Mouse (Mus musculus): ENCODE results near the gene Sox14.

The Sox14 gene

GRCm38 (mm10) chr9:99875618-99876372, at the start of gene Sox14:
Sox14 (minus strand) TSS chr9:99876170.
- no peak for DNase-seq

- no peak for DNase-seq
These were observed 3.3 kb upstream of the Sox14 start for GRCm38 (mm10) chr9:99879311-99879710.

DNA sequence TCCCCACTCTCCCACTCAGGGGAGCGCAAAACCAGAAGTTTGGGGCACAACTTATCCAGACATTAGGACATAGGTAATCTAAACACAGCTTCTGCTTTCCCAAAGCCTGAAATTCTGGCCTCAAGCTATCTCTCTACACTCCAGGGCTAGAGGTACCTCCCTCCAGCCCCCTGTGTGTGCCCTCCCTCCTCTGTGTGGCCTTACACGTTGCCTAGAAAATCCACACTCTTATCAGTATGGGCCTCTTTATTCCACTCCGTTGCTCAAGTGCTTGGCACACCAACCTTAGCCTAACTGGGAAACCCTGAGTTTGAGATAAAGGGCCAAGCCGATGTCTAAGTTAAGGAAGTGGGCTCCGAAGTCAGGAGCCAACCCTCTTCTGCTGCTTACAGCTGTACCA, 2.6 kb upstream of the Sox14 start:
- no peak for DNase-seq

DNA sequence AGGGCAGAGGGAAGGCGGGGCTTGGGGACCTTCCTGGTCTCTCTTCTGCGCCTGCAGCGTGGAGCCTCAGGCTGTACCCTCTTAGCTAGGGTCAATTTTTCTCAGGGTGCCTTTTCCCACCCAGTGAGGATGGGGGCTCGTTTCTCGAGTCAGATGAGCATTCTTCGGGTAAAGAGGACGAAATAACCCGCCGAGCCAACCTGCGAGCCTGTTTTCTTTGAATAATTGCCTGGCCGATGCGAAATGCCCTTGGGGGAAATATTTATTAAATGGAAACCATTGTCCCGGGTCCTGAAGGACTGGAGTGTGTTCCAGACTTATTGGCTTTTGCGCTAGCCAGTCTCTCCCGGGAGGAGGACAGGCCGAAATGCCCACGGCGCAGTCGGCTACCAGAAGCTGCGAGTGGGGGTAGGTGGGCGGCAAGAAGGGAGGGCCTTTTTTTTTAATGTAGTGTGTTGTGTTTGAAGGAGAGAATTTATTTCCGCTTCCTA, 1.1 kb upstream of the Sox14 start:
- DNase-seq, result no peak

GRCm38 (mm10) chr9:99876373-99877055, 544 bp upstream of the Sox14 start:
- no peak for DNase-seq

DNA sequence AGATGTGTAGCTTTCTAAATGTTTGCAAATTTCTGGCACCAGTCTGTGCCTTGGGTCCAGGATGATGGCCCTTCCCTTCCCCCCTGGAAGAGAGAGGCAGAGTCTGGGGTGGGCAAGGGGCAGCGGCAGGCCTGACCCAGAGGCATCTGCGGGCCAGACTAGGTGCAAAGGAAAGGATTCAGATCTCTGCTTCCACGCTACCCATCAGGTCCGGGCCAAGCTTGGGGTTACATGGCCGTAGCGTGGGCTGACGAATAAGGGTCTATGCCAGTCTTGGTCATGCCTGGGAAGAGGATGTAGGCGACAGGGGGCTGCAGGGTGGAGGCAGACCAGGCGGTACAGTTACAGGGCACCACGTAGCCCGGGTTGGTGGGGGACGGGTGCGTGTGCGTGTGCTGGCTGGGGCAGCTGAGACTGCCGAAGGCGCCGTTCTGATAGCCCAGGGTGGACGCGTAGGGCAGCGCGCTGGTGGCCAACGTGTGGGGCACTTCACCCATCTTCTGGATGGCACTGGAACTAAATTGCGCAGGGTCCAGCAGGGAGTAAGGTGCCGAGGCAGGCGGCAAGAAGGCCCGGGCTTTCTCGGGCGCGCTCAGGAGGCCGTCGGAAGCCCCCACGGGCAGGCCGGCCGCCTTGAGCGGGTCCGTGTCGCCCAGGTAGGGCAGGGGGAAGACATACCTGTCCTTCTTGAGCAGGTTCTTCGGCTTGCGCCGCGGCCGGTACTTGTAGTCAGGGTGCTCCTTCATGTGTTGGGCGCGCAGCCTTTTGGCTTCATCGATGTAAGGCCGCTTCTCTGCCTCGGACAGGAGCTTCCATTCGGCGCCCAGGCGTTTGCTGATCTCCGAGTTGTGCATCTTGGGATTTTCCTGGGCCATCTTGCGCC, 994 bp downstream of the Sox14 start:
- DNase-seq, result no peak

- DNase-seq, result no peak
These were observed 2.2 kb downstream of the Sox14 start for GRCm38 (mm10) chr9:99873721-99874120.

- no peak for DNase-seq
These were observed 2.8 kb downstream of the Sox14 start for GRCm38 (mm10) chr9:99873116-99873620.

DNA sequence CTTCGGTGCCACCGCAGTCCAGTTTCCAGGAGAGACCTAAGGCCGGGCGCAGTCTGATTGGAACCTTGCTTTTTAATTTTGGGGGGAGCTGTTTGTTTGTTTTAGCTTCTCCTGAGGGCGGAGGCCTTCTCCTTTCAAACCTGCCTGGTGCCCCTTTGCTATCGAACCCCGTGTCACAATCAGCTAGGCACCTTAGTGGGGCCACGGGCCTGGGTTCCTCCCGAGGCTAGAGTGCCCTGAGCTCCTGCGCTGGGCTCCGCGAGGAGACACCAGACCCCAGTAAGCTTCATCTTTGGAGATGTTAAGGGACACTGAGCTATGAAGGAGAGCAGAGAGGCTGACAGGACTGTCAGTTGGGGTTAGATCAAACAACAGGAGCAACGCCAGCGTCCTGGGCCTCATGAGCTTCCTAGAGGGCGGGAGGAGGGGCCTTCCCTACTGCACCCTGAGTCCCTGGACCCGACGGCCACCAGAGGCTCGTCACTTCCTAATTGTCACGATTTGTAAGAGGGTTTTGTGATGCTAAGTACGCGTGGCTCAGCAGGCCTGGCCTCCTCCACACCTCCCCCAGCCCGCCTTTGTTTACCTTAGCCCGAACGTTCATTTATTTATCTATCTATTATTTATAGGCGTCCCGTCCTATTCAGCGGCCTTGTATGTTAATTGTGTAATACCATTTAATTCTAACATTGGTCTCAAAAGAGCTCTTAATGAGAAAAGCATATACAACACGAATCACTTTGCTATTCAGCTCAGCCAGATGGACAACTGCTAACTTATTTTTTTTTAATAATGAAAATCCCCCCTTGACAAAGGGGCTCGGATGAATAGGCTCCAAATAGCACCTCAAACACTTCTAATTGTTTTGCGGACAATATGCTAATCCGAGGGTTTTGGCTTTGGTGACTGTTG, 3.5 kb downstream of the Sox14 start:
- no peak for DNase-seq

DNA sequence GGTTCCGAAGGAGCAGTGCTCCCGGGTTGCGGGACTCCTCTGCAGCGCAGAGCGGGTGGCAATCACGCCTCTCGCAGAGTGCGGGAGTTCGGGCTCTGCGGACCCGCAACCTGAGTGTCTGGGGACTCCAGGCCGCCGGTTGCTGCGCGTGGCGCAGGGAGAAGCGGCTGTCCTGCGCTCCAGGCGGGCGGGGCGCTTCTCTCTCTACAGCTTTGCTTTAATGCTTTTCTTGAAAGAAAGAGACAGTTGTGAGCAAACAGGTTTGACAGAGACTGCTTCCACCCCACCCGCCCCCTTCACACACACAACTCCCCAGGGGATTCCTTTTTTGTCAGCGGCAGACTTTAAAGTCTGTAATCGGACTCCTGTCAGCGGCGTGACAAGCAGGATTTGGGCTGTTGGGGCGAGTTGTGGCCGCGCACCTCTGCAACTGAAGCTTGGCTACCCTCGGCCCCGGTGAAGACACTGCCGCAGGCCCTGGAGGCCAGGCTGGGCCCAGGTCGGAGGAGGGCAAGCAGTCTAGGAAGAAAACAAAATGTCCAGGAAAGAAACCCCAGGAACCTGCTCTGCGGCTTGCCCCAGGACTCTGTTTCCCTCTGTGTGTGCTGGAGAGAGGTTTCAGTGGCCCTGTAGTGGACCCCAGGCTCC, 4.3 kb downstream of the Sox14 start:
- no peak for DNase-seq

- DNase-seq, result no peak
These were observed 5.0 kb downstream of the Sox14 start for GRCm38 (mm10) chr9:99870780-99871555.

DNA sequence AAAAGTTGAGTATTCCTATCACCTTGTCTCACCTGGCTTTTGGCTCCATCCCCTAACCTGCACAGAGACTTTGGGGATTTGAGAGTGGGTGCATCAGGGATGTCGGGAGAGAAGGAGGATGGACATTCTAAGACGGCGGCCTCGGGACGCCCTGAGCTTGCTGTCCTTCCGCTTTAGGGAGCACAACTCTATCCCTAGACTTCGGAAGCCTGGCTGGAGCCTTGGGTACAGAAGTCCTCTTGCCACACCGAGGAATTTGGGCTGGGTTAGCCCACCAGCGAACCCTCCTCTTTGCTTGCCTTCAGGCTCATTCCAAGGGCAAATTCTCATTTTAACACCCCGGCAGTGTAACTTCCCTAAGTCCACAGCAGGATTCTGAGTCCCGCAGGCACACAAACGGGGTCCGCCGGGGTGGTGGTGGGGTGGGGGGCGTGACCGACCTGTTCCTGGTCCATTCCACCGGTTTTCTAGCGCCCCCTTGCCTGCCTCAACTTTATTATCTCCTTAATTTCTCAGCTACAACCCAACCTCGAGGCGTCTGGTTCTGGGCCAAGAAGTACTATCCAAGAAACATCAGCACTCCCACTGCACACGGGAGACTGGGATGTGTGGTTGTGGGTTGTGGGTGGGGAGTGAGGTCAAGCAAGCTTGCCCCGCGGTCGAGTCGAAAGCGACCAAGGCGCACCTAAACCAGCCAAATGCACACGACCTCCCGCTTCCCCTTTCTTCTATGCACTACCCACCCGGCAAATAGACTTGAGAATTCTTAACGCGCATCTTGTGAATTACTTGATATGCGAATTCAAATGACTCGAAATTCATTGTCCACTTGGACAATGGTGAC, 5.8 kb downstream of the Sox14 start:
- DNase-seq, result no peak

- no peak for DNase-seq
These were observed 6.7 kb downstream of the Sox14 start for GRCm38 (mm10) chr9:99869275-99869674.

GRCm38 (mm10) chr9:99868606-99869005, 7.4 kb downstream of the Sox14 start:
- no peak for DNase-seq

DNA sequence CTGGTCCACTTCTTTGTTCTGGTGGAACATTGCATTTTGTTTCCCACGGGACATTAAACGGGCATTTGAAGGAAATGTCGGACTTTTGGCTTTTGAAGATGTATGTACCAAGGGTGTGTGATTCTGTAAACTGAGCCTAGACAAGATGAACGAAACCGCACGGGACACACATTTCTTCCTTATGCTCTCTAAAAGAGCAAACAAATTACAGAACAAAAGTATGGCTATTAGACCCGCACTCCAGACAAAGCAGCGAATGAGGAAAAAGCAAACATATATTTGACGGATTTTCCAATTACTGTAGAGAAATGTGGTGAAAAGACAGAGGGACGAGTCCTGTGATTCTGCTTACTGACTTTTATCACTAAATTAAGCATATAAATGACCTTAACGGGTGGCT, 7.9 kb downstream of the Sox14 start:
- no peak for DNase-seq

DNA sequence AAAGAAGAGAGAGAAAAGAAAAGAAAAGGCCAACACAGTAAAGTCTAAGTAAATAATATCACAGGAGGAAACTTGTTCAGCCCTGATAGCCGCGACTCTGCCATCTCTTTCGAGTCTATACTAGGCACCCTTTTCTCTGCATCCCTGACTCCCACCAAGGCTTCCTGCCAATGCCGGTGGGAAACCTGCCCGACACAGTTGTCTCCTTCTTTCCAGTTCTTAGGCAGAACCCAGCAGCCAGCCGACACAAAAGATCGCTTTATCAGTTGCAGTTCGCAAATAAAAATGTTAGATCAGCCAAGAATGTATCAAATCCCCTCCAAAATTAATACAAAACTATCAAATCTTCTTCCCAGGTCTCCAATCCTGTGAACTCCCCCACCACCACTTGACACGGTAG, 13.0 kb downstream of the Sox14 start:
- DNase-seq, result no peak

- DNase-seq, result no peak
These were observed 21.5 kb downstream of the Sox14 start for GRCm38 (mm10) chr9:99854486-99854885.

- DNase-seq, result no peak
These were observed 22.6 kb downstream of the Sox14 start for GRCm38 (mm10) chr9:99853356-99853755.

DNA sequence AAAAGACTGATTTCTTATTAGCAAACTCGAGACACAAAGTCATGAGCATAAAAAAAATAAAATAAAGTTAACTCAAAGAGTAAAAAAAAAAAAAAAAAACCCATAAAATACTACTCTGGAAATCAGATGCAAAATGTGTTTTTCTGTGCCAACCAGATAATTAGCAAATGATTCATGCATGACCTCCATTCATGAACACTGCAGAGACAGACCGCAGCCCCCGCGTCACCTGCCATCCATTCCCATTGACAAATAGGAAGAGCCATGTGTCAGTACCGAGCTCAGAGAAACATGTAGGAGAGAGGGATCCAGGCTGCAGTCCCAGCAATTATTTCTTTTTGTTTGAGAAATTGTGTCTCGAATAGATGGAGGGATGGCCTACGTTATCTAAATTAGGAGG, 25.6 kb downstream of the Sox14 start:
- no peak for DNase-seq

GRCm38 (mm10) chr9:99848327-99848726, 27.6 kb downstream of the Sox14 start:
- DNase-seq, result no peak
